Mouse (Mus musculus) retina, adult 2 months (tissue): ENCODE measurements around the gene Olfr512.

ENCODE experiments used
- DNase-seq: peaks from one replicate; pipeline ENCODE4 v3.0.0-alpha.2; 2012; ENCODE audit warnings: low read depth, low spot score

The Olfr512 gene

DNA sequence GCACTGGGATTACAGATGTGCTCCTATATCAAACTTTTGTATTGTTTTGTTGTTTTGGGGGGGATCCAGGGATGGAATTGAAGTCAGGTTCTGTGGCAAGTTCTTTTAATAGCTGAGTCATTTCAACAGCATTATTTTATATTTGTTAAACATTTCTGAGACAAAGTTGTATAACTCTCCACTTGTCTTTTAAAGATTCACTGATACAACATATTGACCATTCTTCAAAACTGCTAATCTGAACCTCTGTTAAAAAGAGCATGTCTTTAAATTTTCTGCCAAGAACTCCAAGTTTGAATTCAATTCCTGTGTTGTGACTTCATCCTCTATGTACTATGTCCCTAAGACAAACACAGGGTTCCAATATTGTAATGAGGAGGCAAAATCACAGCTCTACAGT is at the start of gene Olfr512:
Gene Olfr512, plus strand, starts transcription at position 301 of the 400 bp plus-strand sequence.
- DNase-seq: no peak

DNA sequence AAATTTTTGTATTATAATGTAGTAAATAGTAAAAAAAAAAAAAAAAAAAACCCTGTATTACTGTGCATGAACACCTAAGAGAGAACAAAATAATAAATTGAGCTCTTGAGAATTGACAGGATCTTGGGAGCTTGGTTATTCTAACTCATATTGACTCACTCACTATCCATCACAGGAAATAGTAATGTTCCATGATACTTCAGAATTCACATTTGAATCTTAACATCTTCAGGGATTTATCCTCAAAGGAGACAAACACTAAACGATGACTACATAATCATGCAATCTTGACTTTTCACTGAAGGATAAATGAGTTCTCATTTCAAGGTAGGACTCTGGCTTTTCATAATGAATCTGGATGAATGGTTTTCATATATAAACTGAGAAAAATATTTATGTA is 47.0 kb upstream of the Olfr512 start, which contains the start of gene Olfr510:
Gene Olfr510, plus strand, starts transcription at position 301 of the 400 bp plus-strand sequence.
- DNase-seq: no peak

DNA sequence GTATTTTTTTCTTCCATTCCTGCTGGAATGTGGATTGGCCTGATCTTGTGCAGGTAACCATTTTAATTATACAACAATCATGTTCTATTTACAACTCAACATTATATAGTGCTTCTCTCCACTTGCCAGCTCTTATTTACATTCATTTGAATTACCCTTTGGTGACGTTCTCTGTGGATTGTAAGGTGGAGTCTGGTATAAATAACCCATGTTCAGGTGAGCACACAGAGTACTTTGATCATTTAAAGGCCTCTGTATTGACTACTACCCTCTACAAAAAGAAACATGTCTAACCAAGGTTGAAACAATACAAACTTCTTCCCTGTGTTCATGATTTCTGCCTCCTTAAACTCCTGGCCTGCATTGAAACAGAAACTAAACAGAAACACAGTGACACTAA is 42.1 kb upstream of the Olfr512 start:
- no peak for DNase-seq

DNA sequence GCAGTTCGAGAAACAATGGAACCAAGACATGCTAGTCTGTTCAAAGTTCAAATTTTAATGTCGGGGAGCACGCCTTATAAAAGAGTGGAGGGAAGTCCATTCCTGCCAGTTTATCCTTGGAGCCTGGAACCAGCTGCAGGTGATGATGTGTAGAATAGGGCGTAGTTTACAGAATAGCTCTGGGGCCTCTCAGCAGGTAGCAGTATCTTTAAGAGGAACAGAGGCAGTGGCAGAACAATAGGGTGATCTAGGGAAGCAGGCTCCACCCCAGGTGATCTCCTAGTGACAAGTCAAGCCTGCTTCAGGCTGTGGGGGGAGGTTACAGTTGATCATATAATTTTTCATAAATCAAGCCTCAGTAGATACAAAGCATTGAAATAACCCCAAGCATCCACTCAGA is 34.2 kb upstream of the Olfr512 start:
- no peak for DNase-seq

DNA sequence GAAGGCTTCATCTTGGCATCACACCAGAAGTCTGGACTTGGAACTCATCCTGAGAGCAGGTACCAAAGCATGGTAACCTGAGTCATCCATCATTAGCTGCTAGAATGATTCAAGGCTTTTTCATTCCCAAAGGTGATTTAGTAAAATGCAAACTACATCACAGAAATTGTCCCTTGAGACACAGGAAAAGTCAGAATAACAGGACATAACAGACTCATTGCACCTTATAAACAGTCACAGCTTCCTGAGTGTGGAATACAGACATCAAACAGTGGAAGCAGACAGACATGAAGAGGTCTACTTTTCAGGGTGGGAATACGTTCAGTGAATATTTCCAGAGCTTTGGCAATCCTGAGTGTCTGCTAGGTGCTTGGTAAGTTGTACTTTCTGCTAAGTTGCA is 37.6 kb downstream of the Olfr512 start, which contains the start of gene Olfr513:
Gene Olfr513, plus strand, starts transcription at position 301 of the 400 bp plus-strand sequence.
- no peak for DNase-seq

DNA sequence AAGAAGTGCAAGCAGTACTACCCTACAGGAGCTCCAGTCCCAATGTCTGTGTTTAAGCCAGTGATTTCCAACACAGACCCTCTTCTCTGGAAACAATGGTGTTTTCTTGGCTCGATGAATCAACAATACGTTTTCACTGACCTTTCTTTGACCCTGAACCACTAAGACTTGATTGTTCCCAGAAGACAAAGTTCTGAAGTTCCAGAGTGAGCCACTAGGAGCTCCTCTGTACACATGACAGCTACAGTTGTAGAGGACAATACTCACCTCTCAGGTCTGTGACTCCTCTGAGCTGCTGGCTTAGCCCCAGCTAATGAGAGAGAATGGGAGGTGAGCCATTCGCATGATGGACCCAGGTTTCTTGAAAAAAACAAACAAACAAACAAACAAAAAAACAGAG is 47.3 kb downstream of the Olfr512 start:
- DNase-seq: no peak
